Comparison of ENCODE assay signal across 8 mouse cellular contexts in the genomic region with DNA sequence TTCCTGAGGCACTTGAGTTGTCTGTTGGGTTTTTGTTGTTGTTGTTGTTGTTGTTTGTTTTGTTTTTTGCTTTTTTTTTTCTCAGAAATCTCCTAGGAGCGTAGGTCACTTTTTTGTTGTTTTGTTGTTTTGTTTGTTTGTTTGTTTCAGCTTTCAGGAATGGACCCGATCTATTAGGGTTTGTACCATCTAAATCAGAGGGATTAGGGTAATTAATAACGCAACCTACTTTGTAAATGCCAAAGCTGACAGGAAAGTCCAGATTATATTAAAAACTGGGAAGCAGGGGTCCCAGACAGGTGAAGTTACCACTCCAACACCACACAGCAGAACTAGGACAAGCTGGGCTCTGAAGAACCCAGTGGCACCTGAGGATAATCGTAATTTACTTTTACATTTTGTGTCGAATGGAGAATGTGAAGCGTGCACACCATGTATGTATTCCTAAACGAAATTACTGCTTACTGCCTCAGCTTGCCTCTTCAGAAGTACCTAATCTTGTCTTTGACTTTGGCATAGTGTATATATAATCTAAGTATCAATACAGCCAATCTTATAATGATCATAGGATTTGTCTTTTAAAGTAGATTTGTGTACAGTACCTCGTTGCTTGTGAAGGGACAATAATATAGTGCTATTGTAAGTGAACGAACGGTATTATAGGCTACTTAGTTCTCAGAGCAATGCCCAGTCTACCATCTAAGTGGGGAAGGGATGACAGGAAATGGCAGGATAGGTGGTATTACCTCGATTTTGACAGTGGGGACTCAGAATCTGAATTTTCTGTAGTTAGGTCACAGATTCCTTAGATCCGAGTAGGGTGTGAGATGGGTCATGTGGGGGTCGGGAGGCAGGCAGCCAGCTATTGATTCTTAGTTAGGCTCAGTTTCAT. TPM values are rescaled to one million over a fixed set of nuclear protein-coding genes. Genes with fewer than 3 reads are reported as not detected.
DNase-seq lines count a peak whose midpoint lies in the region; ATAC-seq and TF ChIP-seq lines count a peak whose summit lies in the region.

No protein-coding gene starts in this region.

- TF ChIP-seq POLR2A in myocyte (IDR thresholded peaks at IDR 0.05; ENCODE audit: insufficient read length, low read depth) = no peak

- H3K9ac ChIP-seq in kidney, postnatal 0 days (ENCODE audit: low read depth, low read length) = peak overlapping the region; percentile 63; the same call in 1 of the 2 replicates

- no peak overlapping the region for H3ac ChIP-seq in myocyte (ENCODE audit: control insufficient read depth, insufficient read length)

- no peaks in the 10 kb centered on the region for H3K27me3 ChIP-seq in kidney, postnatal 0 days (ENCODE audit: insufficient read depth, low read length)
- H3K27me3 ChIP-seq in embryonic facial prominence, embryonic 10.5 days (replicated peaks; ENCODE audit: low read depth, poor library complexity, severe bottlenecking) = peaks cover 34% of the 10 kb centered on the region
- H3K27me3 ChIP-seq in myocyte (ENCODE audit: control insufficient read depth, insufficient read depth, insufficient read length) = no peaks in the 10 kb centered on the region

- peak overlapping the region; percentile 98 for H3K4me2 ChIP-seq in kidney, postnatal 0 days (ENCODE audit: low read length)
- H3K4me2 ChIP-seq in myocyte (ENCODE audit: low read depth) = peak overlapping the region; percentile 93

- H3K4me3 ChIP-seq in kidney, postnatal 0 days (replicated peaks; ENCODE audit: low read depth, low read length) = peak overlapping the region; percentile 57
- peak overlapping the region; percentile 77 for H3K4me3 ChIP-seq in embryonic facial prominence, embryonic 10.5 days
- peak overlapping the region; percentile 49 for H3K4me3 ChIP-seq in myocyte

- WGBS in kidney, postnatal 0 days = 56% methylated on average over 13 of the region's 13 CpGs
- 69% methylated on average over 13 of the region's 13 CpGs for WGBS in embryonic facial prominence, embryonic 10.5 days

- TF ChIP-seq CTCF in kidney, postnatal 0 days (IDR thresholded peaks at IDR 0.05; ENCODE audit: low read depth) = no peak

- H3K9me3 ChIP-seq in kidney, postnatal 0 days (replicated peaks; ENCODE audit: low read length) = no peaks in the 10 kb centered on the region
- no peaks in the 10 kb centered on the region for H3K9me3 ChIP-seq in embryonic facial prominence, embryonic 10.5 days

- no peaks in the 10 kb centered on the region for H3K4me1 ChIP-seq in kidney, postnatal 0 days (replicated peaks; ENCODE audit: insufficient read depth, low read length)
- peaks cover 9% of the 10 kb centered on the region; the same call in 1 of the 2 replicates for H3K4me1 ChIP-seq in embryonic facial prominence, embryonic 10.5 days

- no peak overlapping the region for H3K27ac ChIP-seq in kidney, postnatal 0 days
- no peak overlapping the region for H3K27ac ChIP-seq in embryonic facial prominence, embryonic 10.5 days (replicated peaks)

- ATAC-seq in kidney, postnatal 0 days (replicated peaks; ENCODE audit: low FRiP score, low read depth) = no peak

- DNase-seq in kidney, postnatal 0 days (ENCODE audit: low spot score) = no peak
- no peak for DNase-seq in kidney, adult 18-20 months
- no peak for DNase-seq in embryonic facial prominence, embryonic 10.5 days (ENCODE audit: low spot score)
- DNase-seq in induced T-regulatory cell, adult 2 months (ENCODE audit: low read depth) = peak; percentile 58
- no peak for DNase-seq in thymus, postnatal 14 days
- DNase-seq in thymus, postnatal 0 days (ENCODE audit: low spot score) = no peak
- DNase-seq in lung, postnatal 10 days = no peak

- no peaks in the 10 kb centered on the region for H3K36me3 ChIP-seq in kidney, postnatal 0 days (ENCODE audit: insufficient read depth, low read length)
- no peaks in the 10 kb centered on the region for H3K36me3 ChIP-seq in embryonic facial prominence, embryonic 10.5 days (replicated peaks)
- no peaks in the 10 kb centered on the region for H3K36me3 ChIP-seq in myocyte (ENCODE audit: control insufficient read depth, insufficient read depth)

- H3K79me2 ChIP-seq in myocyte (ENCODE audit: control insufficient read depth, insufficient read depth) = peaks cover 39% of the 10 kb centered on the region

TF ChIP-seq in myocyte, 11 proteins besides CTCF, POLR2A, EP300 and RAD21:
- TF ChIP-seq MAX (IDR thresholded peaks at IDR 0.05; ENCODE audit: low read depth) = no peak
- TF ChIP-seq TCF12 (IDR thresholded peaks at IDR 0.05; ENCODE audit: insufficient read depth, poor library complexity, severe bottlenecking) = no peak
- no peak for TF ChIP-seq TCF3 (IDR thresholded peaks at IDR 0.05; ENCODE audit: insufficient read length, low read depth)
- TF ChIP-seq POLR2AphosphoS2 (IDR thresholded peaks at IDR 0.05; ENCODE audit: insufficient read length, low read depth) = no peak
- TF ChIP-seq E2F4 (IDR thresholded peaks at IDR 0.05; ENCODE audit: insufficient read depth) = no peak

RNA-seq across cellular contexts. Expression of a gene that starts 31.5 kb away (rescaled TPM):
- polyA plus RNA-seq in kidney, postnatal 0 days (2015; fragmentation: Nextera tagmentation; extraction: Ambion mirVana) = 45.5 and 46.3 TPM in 2 replicates
- 55.0 and 57.9 TPM in 2 replicates for polyA plus RNA-seq in embryonic facial prominence, embryonic 10.5 days (2016; fragmentation: Nextera tagmentation; extraction: Ambion mirVana)
- polyA plus RNA-seq in myocyte (2012; fragmentation: generic; extraction: Trizol) = 36.6 TPM
- polyA plus RNA-seq in thymus, postnatal 0 days (2015; fragmentation: Nextera tagmentation; extraction: Ambion mirVana) = 46.2 and 57.5 TPM in 2 replicates
